Mouse (Mus musculus): ENCODE data around the gene Itih4. TPM values are rescaled to one million over a fixed set of nuclear protein-coding genes. Genes with fewer than 3 reads are reported as not detected.

Itih4 gene
- total RNA-seq, 2 experiments from 2014 or later: not detected

GRCm38 (mm10) chr14:30879794-30880193 lies 6.5 kb upstream of the Itih4 start:
- peak; percentile 66 for DNase-seq

- peak; percentile 28 for DNase-seq
Observed at GRCm38 (mm10) chr14:30880251-30880650, 6.0 kb upstream of the Itih4 start.

- peak; percentile 47 for DNase-seq
Observed at GRCm38 (mm10) chr14:30880811-30881717, 5.2 kb upstream of the Itih4 start.

GRCm38 (mm10) chr14:30881718-30882108 lies 4.6 kb upstream of the Itih4 start:
- peak; percentile 24 for DNase-seq

- no peak for DNase-seq
Observed at GRCm38 (mm10) chr14:30885298-30885697, 978 bp upstream of the Itih4 start.

- peak; percentile 55 for DNase-seq
Observed at GRCm38 (mm10) chr14:30888271-30888732, 2.0 kb downstream of the Itih4 start.

GRCm38 (mm10) chr14:30899972-30900371 lies 13.7 kb downstream of the Itih4 start:
- DNase-seq: no peak

- DNase-seq: no peak
Observed at GRCm38 (mm10) chr14:30902628-30903027, 16.4 kb downstream of the Itih4 start.

- no peak for DNase-seq
Observed at GRCm38 (mm10) chr14:30903036-30903435, 16.8 kb downstream of the Itih4 start.

GRCm38 (mm10) chr14:30904307-30904706 lies 18.0 kb downstream of the Itih4 start:
- DNase-seq: no peak

- no peak for DNase-seq
Observed at GRCm38 (mm10) chr14:30906001-30906400, 19.7 kb downstream of the Itih4 start.

- no peak for DNase-seq
Observed at GRCm38 (mm10) chr14:30907814-30908265, 21.6 kb downstream of the Itih4 start.

- no peak for DNase-seq
Observed at GRCm38 (mm10) chr14:30911141-30911540, 24.9 kb downstream of the Itih4 start.

- no peak for DNase-seq
Observed at GRCm38 (mm10) chr14:30912641-30913040, 26.4 kb downstream of the Itih4 start.

- no peak for DNase-seq
Observed at GRCm38 (mm10) chr14:30913404-30913803, 27.1 kb downstream of the Itih4 start.

GRCm38 (mm10) chr14:30916516-30916915 lies 30.2 kb downstream of the Itih4 start:
- DNase-seq: no peak

GRCm38 (mm10) chr14:30922053-30922670 lies 35.9 kb downstream of the Itih4 start:
- no peak for DNase-seq

GRCm38 (mm10) chr14:30923375-30924105 lies 37.3 kb downstream of the Itih4 start, which contains the start of gene Itih3:
TSS of gene Itih3 (minus strand) at chr14:30923760.
- no peak for DNase-seq

GRCm38 (mm10) chr14:30925492-30925891 lies 39.2 kb downstream of the Itih4 start:
- no peak for DNase-seq

GRCm38 (mm10) chr14:30930386-30930785 lies 44.1 kb downstream of the Itih4 start:
- DNase-seq: no peak

- DNase-seq: no peak
Observed at GRCm38 (mm10) chr14:30933351-30933750, 47.1 kb downstream of the Itih4 start.

- DNase-seq: no peak
Observed at GRCm38 (mm10) chr14:30942254-30942653, 56.0 kb downstream of the Itih4 start.

Data from gastrocnemius, postnatal 25 days (tissue).